Mouse (Mus musculus): ENCODE measurements around the gene Acer3.

GRCm38 (mm10) chr7:98200396-98200795 lies 120.6 kb downstream of the Acer3 start:
- TF ChIP-seq CTCF (IDR thresholded peaks at IDR 0.05; ENCODE audit: low read depth, low read length) (no peak), GATA1 (IDR thresholded peaks at IDR 0.05; ENCODE audit: borderline replicate concordance, low read length) (no peak), POLR2AphosphoS5 (IDR thresholded peaks at IDR 0.05; ENCODE audit: insufficient replicate concordance, low read depth, low read length) (no peak), GATA2 (IDR thresholded peaks at IDR 0.05; ENCODE audit: borderline replicate concordance, low read depth, low read length) (no peak)

Measured in G1E (cell line).